Mouse (Mus musculus): ENCODE data around the gene Vta1. TPM values are rescaled to one million over a fixed set of nuclear protein-coding genes. Genes with fewer than 3 reads are reported as not detected.

Gene Vta1
- total RNA-seq, 2 experiments from 2014 or later, result 37.1 to 37.4 TPM

Other genes starting within 250 kb of the Vta1 start
- gene Adgrg6, start 159.9 kb downstream of the Vta1 start, total RNA-seq (2021), result 1 to 10 TPM; 5.4 to 5.8 TPM
- not detected for gene Nmbr, start within 50 bp of the Vta1 start, total RNA-seq (2021)
- gene Gje1, start 12.7 kb upstream of the Vta1 start, total RNA-seq (2021), result not detected

All from gastrocnemius, postnatal 4 days (tissue).